Mouse (Mus musculus) B cell, adult 2 months (primary cell): ENCODE measurements around the gene Kansl2.
A peak's percentile ranks its signal among the peaks of the same experiment; 100 is the strongest.

Source experiments
- DNase-seq, 2 experiments: peaks; one replicate each; pipeline ENCODE4 v3.0.0; 2022

The Kansl2 gene

DNA sequence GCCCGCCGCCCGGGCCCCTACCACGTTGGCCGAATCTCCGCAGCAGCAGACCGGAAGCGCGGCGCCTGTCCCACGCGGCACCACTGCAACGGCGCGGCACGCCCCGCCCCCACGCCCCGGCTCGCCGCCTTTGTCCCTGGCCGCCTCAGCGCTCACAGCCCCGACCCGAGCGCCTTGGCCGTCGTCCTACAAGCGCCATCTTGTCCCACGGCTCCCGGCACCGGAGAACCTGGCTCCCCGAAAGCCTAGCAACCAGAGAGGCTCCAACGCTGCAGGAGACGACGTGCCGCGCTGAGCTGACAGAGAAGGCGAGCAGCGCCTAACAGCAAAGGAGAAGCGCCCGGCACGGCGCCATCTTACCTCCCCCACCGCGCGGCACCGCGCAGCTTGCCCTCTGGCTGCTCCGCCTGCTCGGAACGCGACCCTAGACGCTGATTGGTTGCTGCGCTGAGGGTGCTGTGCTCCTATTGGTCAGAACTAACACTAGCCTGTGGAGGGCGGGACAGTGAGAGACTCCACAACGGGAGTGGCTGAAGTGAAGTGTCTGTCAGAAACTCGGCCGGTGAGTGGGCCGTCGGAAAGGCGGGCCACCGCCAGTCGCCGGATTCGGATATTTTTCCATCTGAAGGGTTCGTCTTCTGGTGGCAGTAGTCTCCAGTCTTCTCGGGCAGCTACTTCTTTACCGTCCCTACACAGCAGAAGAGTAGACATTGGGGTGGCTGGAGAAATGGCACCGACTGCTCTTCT is at the start of gene Kansl2:
Gene Kansl2 (minus strand): TSS at position 384 of the 747 bp plus-strand sequence.
- DNase-seq: peak; percentile 92 to 94

GRCm38 (mm10) chr15:98582996-98583395 is 48.9 kb upstream of the Kansl2 start:
- no peak for DNase-seq

GRCm38 (mm10) chr15:98582410-98582809 is 48.3 kb upstream of the Kansl2 start:
- no peak for DNase-seq

GRCm38 (mm10) chr15:98579795-98580464 is 45.9 kb upstream of the Kansl2 start:
- peak; percentile 69 to 72 for DNase-seq

DNA sequence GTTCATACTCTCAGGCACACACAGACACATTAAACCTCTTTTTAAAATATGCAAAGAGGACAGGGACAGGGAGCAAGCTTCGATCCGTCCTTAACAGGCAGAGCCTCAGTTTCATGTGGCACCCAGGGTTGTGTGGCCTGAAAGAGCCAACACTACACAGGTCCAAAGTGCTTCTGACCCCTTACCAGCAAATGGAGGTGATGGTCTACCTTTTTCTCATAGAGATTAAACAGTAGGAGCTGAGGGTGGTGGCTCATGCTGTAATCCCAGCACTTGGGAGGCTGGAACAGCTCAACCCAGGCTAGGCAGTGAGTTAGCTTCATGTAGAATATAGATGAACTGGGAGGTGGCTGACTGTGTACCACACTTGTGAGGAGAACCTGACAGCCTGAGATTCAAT is 45.2 kb upstream of the Kansl2 start:
- no peak for DNase-seq

GRCm38 (mm10) chr15:98573293-98573692 is 39.2 kb upstream of the Kansl2 start:
- DNase-seq: no peak

DNA sequence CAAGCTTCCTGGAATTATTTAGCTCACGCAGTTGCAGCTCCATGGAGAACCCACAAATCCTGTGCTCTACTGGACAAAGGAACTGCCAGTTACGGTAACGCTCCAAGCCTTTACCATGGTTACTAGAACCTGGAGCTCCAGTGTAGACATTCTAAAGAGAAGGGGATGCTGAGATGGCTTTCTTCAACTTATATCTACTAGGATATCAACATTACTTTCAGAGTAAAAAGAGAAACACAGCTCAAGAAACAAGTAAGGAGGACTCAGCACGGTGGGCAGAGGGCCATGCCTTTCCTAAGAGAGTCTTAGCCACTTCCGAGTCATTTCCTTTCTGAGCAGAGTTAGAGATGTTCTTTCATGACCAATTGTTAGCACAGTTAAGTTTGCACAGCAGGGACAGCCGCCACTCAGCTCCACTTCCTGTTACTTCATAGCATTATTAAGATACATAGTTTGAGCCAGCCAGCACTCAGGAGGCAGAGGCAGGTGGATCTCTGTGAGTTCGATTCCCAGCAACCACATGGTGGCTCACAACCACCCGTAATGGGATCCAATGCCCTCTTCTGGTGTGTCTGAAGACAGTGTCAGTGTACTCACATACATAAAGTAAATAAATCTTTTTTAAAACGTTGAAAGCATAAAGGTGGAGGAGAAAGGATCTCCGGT is 36.9 kb upstream of the Kansl2 start, which contains the start of the genes Ccnt1 and 4930415O20Rik:
Gene Ccnt1 (minus strand): TSS at position 51 of the 666 bp plus-strand sequence.
Gene 4930415O20Rik (plus strand): TSS at position 132 of the 666 bp plus-strand sequence.
- DNase-seq: no peak

DNA sequence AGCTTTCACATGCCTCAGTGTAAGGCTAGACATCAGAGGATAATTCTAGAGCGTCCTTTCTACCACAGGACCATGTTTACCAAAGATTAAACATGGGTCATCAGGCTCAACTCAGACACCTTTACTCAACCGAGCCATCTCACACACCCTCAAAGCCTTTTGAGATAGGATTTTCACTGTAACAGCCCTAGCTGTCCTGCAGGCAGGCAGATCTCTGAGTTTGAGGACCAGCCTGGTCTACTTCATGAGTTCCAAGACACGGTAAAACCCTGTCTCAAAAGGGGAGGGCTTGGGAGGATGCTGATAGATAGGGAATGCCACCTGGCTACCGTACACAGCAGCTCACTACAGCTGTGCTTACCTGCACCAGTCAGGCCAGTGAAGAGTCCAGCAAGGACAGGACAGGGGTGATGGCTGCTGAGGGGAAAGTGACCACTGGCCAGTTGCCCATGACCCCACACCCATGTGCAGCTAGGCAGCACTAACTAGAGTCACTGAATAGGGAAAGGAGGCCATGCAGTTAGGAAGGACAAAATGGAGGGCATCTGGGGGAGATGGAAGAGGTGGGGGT is 35.8 kb upstream of the Kansl2 start:
- DNase-seq: no peak

GRCm38 (mm10) chr15:98569216-98569615 is 35.2 kb upstream of the Kansl2 start:
- DNase-seq: no peak

DNA sequence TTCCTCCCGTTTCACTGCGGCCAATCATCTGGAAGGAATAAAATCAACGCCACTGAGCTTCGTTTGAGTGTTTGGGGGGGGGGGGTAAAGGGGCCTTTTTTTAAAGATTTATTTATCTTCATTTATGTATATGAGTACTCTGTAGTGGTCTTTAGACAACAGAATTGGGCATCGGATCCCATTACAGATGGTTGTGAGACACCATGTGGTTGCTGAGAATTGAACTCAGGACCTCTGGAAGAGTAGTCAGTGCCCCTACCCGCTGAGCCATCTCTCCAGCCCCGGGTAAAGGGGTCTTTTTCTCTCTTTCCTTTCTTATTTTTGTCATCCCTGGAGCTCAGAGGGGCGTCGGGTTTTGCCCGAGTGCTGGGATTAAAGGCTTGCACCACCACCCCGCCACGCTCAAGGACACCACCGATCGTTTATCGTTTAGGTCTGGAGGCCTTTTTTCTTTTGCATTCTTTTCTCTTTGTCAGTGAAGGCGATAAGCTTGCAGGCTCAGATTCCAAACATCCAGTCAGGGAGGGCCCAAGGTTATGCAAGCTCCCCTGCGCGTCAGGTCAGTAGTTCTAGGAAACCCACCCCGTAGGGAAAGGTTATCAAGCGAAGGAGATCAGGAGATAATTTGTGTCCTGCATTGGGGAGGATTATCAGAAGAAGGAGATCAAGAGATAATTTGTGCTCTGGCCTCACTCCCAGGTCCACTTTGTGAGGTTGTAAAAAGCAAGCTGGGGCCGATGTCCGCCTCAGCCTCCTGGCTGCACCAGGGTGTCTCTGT is 34.4 kb upstream of the Kansl2 start:
- peak; percentile 20 to 22 for DNase-seq

GRCm38 (mm10) chr15:98567278-98568134 is 33.4 kb upstream of the Kansl2 start:
- peak; percentile 100 for DNase-seq

DNA sequence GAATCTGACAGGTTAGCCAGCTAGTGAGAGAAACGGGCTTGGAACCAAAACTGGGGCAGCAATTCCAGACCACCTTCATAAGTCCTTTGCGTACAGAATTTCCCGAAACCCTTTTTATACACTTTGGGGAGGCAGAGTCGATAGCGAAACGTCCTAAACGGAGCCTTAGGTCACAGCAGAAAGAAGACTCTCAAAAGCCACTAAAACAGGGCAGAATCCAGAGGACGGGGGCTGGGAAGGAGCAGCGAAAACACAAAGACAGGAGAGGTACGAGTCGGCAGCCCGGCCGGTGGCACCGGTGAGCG is 32.9 kb upstream of the Kansl2 start:
- DNase-seq: no peak

DNA sequence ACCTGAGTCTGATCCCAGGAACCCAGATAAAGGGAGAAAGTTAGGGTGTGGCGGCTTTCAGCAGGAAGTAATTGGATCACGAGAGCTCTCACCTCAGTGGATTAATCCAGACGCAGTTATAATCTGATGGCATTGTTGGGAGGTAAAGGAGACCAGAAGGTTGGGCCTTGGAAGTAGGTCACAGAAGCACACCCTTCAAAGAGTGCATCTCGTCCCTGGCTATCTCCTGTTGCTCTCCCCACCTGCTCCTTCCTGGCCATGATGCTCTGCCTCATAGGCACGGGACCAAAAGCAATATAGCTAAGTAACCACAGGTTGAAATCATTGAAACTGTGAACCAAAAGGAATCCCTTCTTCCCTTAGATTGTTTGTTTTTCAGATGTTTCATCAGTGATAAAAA is 23.1 kb upstream of the Kansl2 start:
- DNase-seq: no peak

DNA sequence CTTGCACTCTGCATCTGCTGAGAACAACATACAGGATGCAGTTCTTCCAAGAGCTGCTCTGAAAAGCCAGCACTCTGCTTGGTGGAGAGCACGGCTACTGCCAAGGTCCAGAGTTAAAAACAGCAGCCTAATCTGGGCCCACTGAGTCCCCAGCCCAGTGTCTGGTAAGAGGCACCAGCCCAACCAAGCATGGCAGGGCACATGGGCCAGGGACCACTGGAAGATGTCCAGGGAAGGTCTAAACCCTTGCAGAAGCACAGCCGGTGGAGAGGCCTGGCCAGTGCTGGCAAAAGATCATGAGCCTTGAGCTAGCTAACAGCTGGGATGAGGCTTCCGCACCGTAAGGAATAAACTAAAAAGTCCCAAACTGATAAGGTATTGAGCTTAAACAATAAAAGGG is 21.8 kb upstream of the Kansl2 start:
- no peak for DNase-seq

DNA sequence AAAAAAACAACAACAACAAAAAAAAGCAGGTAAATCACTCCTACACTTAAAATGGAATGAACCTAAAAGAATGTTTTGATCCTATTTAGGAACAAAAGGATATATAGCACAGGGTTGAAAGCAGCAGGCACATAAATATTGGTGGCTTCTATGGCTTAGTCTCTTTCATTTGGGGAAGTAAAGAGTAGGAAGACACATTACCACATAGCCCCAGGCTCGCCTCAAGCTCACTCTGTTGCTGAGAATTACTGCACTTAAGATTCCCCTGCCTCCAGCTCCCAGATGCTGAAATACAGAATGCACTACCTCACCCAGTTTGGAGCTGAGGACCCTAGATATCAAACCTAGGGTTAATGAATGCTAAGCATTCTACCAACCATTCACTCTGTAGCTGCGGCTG is 18.7 kb upstream of the Kansl2 start:
- no peak for DNase-seq

DNA sequence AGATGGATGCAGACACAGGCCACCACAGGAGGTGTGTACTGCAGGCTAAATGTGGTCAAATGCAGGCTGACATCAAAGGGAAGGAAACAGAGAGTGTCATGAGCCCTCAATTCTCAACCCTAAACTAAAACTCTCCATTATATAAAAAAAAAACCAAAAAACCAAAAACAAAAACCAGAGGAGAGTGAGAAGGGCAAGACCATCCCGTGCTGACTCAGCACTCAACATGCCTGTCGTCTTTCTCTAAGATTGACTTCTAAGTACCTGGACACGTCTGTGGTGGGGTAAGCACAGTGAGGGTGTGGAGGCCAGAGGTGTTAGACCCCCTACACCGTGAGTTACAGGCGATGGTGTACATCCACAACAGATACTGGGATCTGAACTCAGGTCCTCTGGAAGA is 12.8 kb upstream of the Kansl2 start:
- no peak for DNase-seq

GRCm38 (mm10) chr15:98545151-98545550 is 11.1 kb upstream of the Kansl2 start:
- no peak for DNase-seq

DNA sequence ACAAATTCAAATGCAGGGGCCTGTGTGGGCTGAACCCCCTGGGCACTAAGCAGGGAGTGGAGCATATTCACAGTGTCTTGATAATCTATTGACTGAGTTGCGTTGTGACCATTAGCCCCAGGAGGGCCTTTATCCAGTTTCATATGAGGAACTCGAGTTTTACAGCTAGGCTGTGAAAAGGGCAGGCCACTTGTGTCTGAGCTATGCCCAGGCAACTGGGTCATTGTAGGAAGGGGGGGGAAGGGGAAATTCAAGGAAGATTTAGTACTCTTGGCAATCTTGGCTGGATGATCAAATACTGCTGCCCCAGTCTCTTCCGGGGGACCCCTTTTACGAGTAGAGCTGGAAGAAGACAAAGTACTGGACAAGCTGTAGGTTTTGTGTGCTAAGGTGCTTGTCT is 9.3 kb upstream of the Kansl2 start:
- DNase-seq: no peak

- DNase-seq: no peak
These were observed 7.0 kb upstream of the Kansl2 start for GRCm38 (mm10) chr15:98541064-98541463.

GRCm38 (mm10) chr15:98537923-98538322 is 3.9 kb upstream of the Kansl2 start:
- no peak for DNase-seq

DNA sequence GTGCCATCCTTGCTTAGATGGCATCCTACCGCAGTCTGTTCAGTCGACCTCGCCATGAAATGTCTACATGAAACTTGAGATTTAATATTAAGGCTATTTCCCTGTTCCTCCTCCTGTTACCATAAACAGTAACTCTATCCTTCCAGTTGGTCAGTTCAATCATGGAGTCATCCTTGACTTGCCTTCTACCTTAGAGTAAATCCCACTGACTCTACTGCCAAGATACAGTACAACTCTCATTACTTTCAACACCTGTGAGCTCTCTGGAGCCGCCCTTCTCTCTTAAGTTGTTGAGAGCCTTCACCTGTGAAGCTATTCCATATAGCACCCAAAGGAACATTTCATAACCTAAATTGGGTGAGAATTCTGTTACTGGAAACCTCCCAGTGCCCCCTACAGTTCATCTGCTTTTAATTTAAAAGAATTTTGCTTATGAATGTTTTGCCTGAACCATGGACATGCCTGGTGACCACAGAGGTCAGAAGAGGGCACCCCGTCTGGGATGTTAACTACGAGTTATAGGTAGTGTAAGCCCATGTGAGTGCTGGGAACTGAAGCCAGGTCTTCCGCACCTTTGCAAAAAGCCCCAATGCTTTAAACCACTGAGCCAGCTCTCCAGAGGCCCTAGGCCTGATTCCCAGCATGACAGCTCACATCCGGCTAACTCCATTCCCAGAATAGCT is 2.9 kb upstream of the Kansl2 start:
- DNase-seq: no peak
